Mouse (Mus musculus): ENCODE results near the gene Crlf1.

DNA sequence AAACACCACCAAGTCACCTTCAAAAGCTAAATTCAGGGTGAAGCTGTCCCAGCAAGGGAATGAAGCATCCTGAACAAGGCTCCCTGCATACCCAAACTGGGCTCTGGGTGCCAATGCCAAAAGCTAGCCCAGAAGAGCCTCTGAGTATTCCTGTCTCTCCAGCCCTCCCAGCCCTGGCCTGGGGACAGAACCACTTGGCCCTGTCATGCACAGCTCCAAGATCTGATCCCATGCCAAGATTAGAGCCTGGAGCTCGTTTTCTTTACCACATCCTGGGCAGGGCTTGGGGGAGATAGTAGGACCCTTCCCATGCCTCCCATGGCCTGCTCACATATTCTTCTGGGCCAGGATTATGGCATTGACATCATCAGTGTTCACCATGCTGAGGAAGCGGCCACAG, 26.6 kb downstream of the Crlf1 start:
- no peak for TF ChIP-seq CTCF (IDR thresholded peaks at IDR 0.05; ENCODE audit: extremely low read depth, insufficient read depth, insufficient read length, insufficient replicate concordance)
- TF ChIP-seq POLR2A (IDR thresholded peaks at IDR 0.05; ENCODE audit: low read depth, low read length), result no peak

Data from spleen, adult 2 months (tissue).